Mouse (Mus musculus) intestine, postnatal 0 days (tissue): ENCODE data around the gene Urb1. TPM values are rescaled to one million over a fixed set of nuclear protein-coding genes. Genes with fewer than 3 reads are reported as not detected.

Experiments used
- ATAC-seq: fragments of 200-750 bp; cut with Nextera tagmentation; 2 replicates; pipeline ENCODE4 v1.8.0; 2017; ENCODE audit warnings: mild to moderate bottlenecking, moderate TSS enrichment, moderate library complexity
- H3K27ac ChIP-seq: fragments of 300-500 bp; sonication (generic); 2 replicates; pipeline ENCODE4 v1.5.1; 2014; ENCODE audit warnings: mild to moderate bottlenecking, low read depth, low read length, moderate library complexity
- H3K27me3 ChIP-seq: fragments of 300-500 bp; sonication (generic); replicated peaks from 2 replicates; pipeline ENCODE4 v1.6.1; 2014; ENCODE audit warnings: low read length, mixed read lengths; ENCODE audit not compliant: control insufficient read depth, insufficient read depth
- H3K36me3 ChIP-seq: fragments of 300-500 bp; sonication (generic); 2 replicates; pipeline ENCODE4 v1.6.1; 2014; ENCODE audit warnings: mild to moderate bottlenecking, moderate library complexity; ENCODE audit not compliant: control insufficient read depth, insufficient read depth
- H3K4me1 ChIP-seq: fragments of 300-500 bp; sonication (generic); replicated peaks from 2 replicates; pipeline ENCODE4 v1.6.1; 2014; ENCODE audit warnings: antibody characterized with exemption, low read length, mixed read lengths; ENCODE audit not compliant: control insufficient read depth, insufficient read depth
- H3K4me2 ChIP-seq: fragments of 300-500 bp; sonication (generic); replicated peaks from 2 replicates; pipeline ENCODE4 v1.6.1; 2014; ENCODE audit warnings: low read depth, mild to moderate bottlenecking, moderate library complexity
- H3K4me3 ChIP-seq: fragments of 300-500 bp; sonication (generic); 2 replicates; pipeline ENCODE4 v1.5.1; 2014; ENCODE audit warnings: low read depth, low read length
- H3K9ac ChIP-seq: fragments of 300-500 bp; sonication (generic); 2 replicates; pipeline ENCODE4 v1.6.1; 2014; ENCODE audit warnings: mild to moderate bottlenecking, low read depth, low read length
- H3K9me3 ChIP-seq: fragments of 300-500 bp; sonication (generic); 2 replicates; pipeline ENCODE4 v1.6.1; 2016; ENCODE audit warnings: mixed run types; ENCODE audit not compliant: control insufficient read depth
- CTCF ChIP-seq: sonication (generic); IDR thresholded peaks from 2 replicates; pipeline ENCODE4 v1.5.1; 2016; ENCODE audit warnings: low read depth, mild to moderate bottlenecking, control low read depth, antibody characterized with exemption, moderate library complexity
- WGBS: fragments of 180-500 bp; shearing (Covaris S2); extraction: QIAGEN DNeasy Blood & Tissue Kit; methylation state at CpG from one replicate; pipeline ENCODE4 v1.1.7; 2014; 5-methylcytosine and 5-hydroxymethylcytosine counted together
- polyA plus RNA-seq: library from polyadenylated mRNA; unstranded; fragments of >200 nt; fragmentation: Nextera tagmentation; extraction: Ambion mirVana; gene quantifications from 2 replicates; pipeline ENCODE4 v1.2.1, GENCODE M21; 2015

Urb1 gene
- polyA plus RNA-seq, 1 experiment from 2014 or later: 2.4 TPM

DNA sequence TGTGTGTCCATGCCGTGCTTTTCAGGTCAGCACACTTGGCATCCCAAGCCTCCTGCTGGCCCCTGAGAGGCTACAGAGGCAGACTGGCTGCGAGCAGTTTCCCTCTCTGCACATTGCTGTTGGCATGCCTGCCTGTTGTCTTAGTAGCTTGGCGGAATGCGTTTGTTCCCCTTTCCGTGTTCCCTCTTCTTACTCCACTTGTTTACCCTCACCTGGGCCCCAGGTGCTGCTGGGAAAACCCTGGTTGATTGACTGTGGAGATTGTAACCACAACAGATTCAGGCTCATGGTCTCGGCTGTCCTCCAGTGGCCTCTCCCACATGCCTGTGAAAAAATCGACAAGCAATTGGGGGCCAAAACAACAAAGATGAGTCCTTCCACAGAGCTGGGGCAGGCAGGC is 38.5 kb upstream of the Urb1 start:
- Histone ChIP-seq H3K9me3 (no peaks in the 10 kb centered on the region), H3K36me3 (no peaks in the 10 kb centered on the region), H3K9ac (no peak overlapping the region), H3K4me1 (no peaks in the 10 kb centered on the region), H3K4me2 (no peak overlapping the region), H3K27me3 (no peaks in the 10 kb centered on the region), H3K27ac (no peak overlapping the region), H3K4me3 (no peak overlapping the region)
- no peak for TF ChIP-seq CTCF
- 54% methylated on average over 7 of the region's 7 CpGs for WGBS
- no peak for ATAC-seq

DNA sequence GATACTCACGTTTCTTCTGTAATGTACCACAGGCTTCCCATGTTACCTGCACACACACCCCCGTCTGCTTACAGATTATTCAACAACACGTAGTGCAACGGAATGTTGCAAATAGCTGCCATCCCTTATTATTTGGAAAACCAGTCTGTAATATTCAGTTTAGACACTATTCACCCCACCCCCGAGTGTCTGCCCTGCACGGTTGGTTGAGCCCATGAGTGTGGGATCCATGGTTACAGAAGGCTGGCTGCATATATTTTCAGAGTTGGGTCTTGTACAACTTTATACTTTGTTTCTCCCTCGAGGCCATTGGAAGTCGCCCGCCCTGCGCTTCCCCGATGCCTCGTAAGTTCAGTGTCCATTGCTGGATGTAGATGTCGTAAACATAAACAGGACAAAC is 35.4 kb upstream of the Urb1 start:
- Histone ChIP-seq H3K27ac (no peak overlapping the region), H3K36me3 (no peaks in the 10 kb centered on the region), H3K4me3 (no peak overlapping the region), H3K9me3 (no peaks in the 10 kb centered on the region), H3K27me3 (no peaks in the 10 kb centered on the region), H3K9ac (no peak overlapping the region), H3K4me2 (no peak overlapping the region), H3K4me1 (no peaks in the 10 kb centered on the region)
- TF ChIP-seq CTCF: no peak
- 84% methylated on average over 13 of the region's 13 CpGs for WGBS
- no peak for ATAC-seq

DNA sequence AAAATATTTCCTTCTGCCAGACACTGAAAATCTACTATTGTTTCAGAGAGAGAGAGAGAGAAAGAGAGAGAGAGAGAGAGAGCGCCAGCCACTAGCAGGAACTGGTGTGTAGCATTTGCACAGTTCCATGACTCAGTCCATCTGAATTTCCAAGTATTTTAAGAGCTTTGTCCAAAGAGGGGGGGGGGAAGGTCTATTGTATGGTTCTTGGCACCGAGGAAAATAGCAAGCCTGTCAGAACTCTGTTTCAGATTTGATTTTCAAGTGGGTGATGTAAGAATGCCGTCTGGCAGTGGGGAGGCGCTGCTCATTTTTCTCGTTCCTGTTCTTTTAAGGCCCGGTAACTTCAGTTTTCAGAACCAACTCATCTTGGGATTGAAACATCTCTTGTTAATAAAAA is 34.8 kb upstream of the Urb1 start:
- WGBS: 70% methylated on average over 6 of the region's 6 CpGs
- ATAC-seq: no peak

DNA sequence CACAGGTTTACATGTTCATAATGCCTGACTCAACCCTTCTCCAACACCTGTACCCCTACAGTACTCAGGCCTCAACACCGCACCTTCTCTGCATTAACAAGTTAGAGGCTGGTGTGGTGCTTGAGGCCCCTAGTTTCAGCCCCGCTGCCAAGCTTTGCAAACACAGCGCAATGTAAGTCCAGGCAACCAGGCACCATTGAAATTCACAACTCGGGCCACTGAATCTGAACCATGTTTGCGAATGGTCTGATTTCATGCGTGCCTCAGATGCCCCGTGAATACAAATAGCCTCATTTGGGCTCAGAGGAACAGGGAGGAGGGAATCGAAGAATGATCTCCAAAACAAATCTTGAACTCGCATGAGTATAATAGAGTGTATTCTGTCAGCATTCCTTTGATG is 32.0 kb upstream of the Urb1 start:
- Histone ChIP-seq H3K27me3 (no peaks in the 10 kb centered on the region), H3K4me1 (no peaks in the 10 kb centered on the region), H3K36me3 (no peaks in the 10 kb centered on the region), H3K9ac (no peak overlapping the region), H3K4me3 (no peak overlapping the region), H3K4me2 (no peak overlapping the region), H3K9me3 (no peaks in the 10 kb centered on the region), H3K27ac (no peak overlapping the region)
- 59% methylated on average over 9 of the region's 9 CpGs for WGBS
- TF ChIP-seq CTCF: no peak
- no peak for ATAC-seq

More for the DNA sequence above, 34.8 kb upstream of the Urb1 start:
- no peak overlapping the region for H3K9ac ChIP-seq
- TF ChIP-seq CTCF: no peak
- no peak overlapping the region for H3K27ac ChIP-seq
- H3K27me3 ChIP-seq: no peaks in the 10 kb centered on the region
- no peaks in the 10 kb centered on the region for H3K4me1 ChIP-seq
- no peak overlapping the region for H3K4me3 ChIP-seq
- H3K36me3 ChIP-seq: no peaks in the 10 kb centered on the region
- H3K9me3 ChIP-seq: no peaks in the 10 kb centered on the region
- H3K4me2 ChIP-seq: no peak overlapping the region

DNA sequence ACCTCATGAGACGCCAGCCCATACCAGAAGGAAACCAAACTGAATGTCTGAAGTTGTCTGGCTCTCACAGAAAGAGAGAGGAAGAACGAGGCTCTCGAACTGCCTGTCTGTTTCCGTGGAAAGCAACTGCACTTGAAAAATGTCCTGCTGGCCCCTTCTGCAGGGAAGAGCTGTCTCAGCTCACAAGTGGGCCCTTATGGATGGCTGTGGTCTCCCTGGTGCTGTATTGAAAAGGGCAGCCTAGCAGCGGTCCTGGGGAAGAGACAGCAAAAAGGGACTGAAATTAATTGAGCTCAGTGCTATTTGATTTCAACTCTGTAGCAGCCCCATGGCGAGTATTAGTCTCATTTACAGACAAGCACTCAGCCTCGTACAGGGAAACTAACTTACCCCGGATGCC is 27.2 kb upstream of the Urb1 start:
- Histone ChIP-seq H3K9ac (no peak overlapping the region), H3K27me3 (0 out of 2 replicates have a peak, but pooled peaks cover 3% of the 10 kb centered on the region), H3K4me2 (no peak overlapping the region), H3K4me3 (no peak overlapping the region), H3K36me3 (no peaks in the 10 kb centered on the region), H3K27ac (no peak overlapping the region), H3K9me3 (no peaks in the 10 kb centered on the region), H3K4me1 (no peaks in the 10 kb centered on the region)
- TF ChIP-seq CTCF: no peak
- WGBS: 68% methylated on average over 8 of the region's 8 CpGs
- no peak for ATAC-seq

DNA sequence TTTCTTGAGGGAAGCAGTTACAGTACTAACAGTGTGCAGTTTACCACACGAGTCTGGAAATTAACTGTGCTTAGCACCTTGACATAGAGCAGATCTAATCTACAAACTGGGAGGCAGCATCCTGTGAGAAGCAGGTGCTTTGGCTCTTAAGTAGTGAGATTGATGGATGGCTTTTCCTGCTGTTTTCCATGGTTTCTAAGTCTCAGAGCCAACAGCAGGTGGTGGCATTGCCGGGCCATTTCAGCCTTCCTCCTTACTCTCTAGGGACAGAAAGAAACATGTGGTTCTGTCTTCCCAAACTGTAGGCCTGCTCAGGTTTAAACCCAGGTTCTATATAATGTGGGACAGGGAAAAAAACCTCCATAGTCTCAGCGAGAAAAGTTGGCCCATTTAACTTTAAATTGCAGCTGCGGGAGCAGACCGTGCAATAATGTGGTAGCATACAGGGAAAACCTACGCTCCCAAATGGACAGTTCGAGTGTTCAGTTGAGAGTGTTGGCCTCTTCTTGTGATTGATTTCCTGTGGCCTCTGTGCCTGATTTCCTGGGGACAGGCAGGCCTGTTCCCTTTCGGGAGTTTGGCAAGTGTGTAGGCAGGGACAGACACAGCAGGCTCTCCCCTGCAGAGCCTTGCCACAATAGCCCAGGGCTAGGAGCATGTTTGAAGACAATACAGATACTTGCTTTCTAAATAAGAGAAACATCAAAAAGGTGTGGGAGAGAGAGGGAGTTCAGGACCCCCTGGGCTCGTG is 23.0 kb upstream of the Urb1 start:
- Histone ChIP-seq H3K27me3 (peaks cover 22% of the 10 kb centered on the region), H3K9me3 (no peaks in the 10 kb centered on the region), H3K36me3 (no peaks in the 10 kb centered on the region), H3K4me2 (no peak overlapping the region), H3K9ac (no peak overlapping the region), H3K4me1 (no peaks in the 10 kb centered on the region), H3K4me3 (no peak overlapping the region), H3K27ac (no peak overlapping the region)
- peak; percentile 24 for TF ChIP-seq CTCF
- 55% methylated on average over 9 of the region's 9 CpGs for WGBS
- ATAC-seq: no peak

DNA sequence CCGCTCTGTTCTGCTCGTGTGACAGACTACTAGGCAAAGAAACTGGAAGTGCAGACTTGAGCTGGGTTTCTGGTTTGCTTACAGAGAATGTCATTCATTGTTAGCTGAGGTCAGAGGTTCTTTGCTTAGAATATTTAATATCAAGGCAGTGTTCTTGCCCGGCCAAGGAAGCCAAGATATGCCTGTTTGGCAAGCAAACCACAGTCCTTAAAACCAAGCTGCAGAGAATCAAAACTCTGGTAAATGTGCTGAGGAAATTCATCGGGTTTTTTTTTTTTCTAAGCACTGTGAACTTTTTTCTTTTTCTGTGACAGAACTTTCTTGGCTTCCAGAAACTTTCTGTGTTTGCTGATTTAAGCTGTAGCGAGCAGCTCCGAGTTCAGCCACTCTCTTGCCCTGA is 22.3 kb upstream of the Urb1 start:
- H3K4me3 ChIP-seq: no peak overlapping the region
- 48% methylated on average over 6 of the region's 6 CpGs for WGBS
- no peak overlapping the region for H3K9ac ChIP-seq
- H3K4me2 ChIP-seq: no peak overlapping the region
- peaks cover 22% of the 10 kb centered on the region for H3K27me3 ChIP-seq
- no peak overlapping the region for H3K27ac ChIP-seq
- H3K9me3 ChIP-seq: no peaks in the 10 kb centered on the region
- no peak for ATAC-seq
- no peak for TF ChIP-seq CTCF
- no peaks in the 10 kb centered on the region for H3K4me1 ChIP-seq
- no peaks in the 10 kb centered on the region for H3K36me3 ChIP-seq
